Mouse (Mus musculus) limb, embryonic 12.5 days (tissue): ENCODE results near the gene Calm3. TPM values are rescaled to one million over a fixed set of nuclear protein-coding genes. Genes with fewer than 3 reads are reported as not detected.

Experiments
- ATAC-seq: fragments of 200-750 bp; cut with Nextera tagmentation; 2 replicates; pipeline ENCODE4 v1.8.0; 2017; ENCODE audit warnings: low read depth, moderate TSS enrichment; ENCODE audit not compliant: insufficient number of reproducible peaks, insufficient read depth, low FRiP score, low TSS enrichment
- H3K27ac ChIP-seq: fragments of 300-500 bp; sonication (generic); 2 replicates; pipeline ENCODE4 v1.5.1; 2016; ENCODE audit warnings: mild to moderate bottlenecking, moderate library complexity
- H3K27me3 ChIP-seq: fragments of 300-500 bp; sonication (generic); 2 replicates; pipeline ENCODE4 v1.6.1; 2016; ENCODE audit warnings: mild to moderate bottlenecking, moderate library complexity
- H3K36me3 ChIP-seq: fragments of 300-500 bp; sonication (generic); 2 replicates; pipeline ENCODE4 v1.6.1; 2016; ENCODE audit warnings: mild to moderate bottlenecking, moderate library complexity
- H3K4me1 ChIP-seq: fragments of 300-500 bp; sonication (generic); replicated peaks from 2 replicates; pipeline ENCODE4 v1.6.1; 2016
- H3K4me2 ChIP-seq: fragments of 300-500 bp; sonication (generic); 2 replicates; pipeline ENCODE4 v1.6.1; 2016; ENCODE audit warnings: mild to moderate bottlenecking, moderate library complexity
- H3K4me3 ChIP-seq: fragments of 300-500 bp; sonication (generic); replicated peaks from 2 replicates; pipeline ENCODE4 v1.5.1; 2016; ENCODE audit warnings: mild to moderate bottlenecking
- H3K9ac ChIP-seq: fragments of 300-500 bp; sonication (generic); replicated peaks from 2 replicates; pipeline ENCODE4 v1.6.1; 2016; ENCODE audit warnings: mild to moderate bottlenecking, moderate library complexity
- H3K9me3 ChIP-seq: fragments of 300-500 bp; sonication (generic); 2 replicates; pipeline ENCODE4 v1.6.1; 2016; ENCODE audit warnings: mild to moderate bottlenecking, moderate library complexity
- WGBS: fragments of 180-500 bp; shearing (Covaris S2); methylation state at CpG from one replicate; pipeline ENCODE4 v1.1.7; 2016; 5-methylcytosine and 5-hydroxymethylcytosine counted together
- polyA plus RNA-seq: library from polyadenylated mRNA; unstranded; fragments of >200 nt; fragmentation: Nextera tagmentation; extraction: Ambion mirVana; gene quantifications from 2 replicates; pipeline ENCODE4 v1.2.1, GENCODE M21; 2016

Calm3 gene
- polyA plus RNA-seq, 1 experiment from 2014 or later, result 123 TPM

- Histone ChIP-seq H3K4me1 (peaks cover 41% of the 10 kb centered on the region), H3K36me3 (no peaks in the 10 kb centered on the region)
- peak; percentile 41; the same call in 1 of the 2 replicates for ATAC-seq
Observed at GRCm38 (mm10) chr7:16949908-16950841, 26.3 kb upstream of the Calm3 start.

GRCm38 (mm10) chr7:16948923-16949458 lies 25.1 kb upstream of the Calm3 start:
- H3K27ac ChIP-seq, result 0 out of 2 replicates have a peak overlapping the region, but pooled peaks have one; percentile 66
- H3K4me1 ChIP-seq, result peaks cover 47% of the 10 kb centered on the region

More at GRCm38 (mm10) chr7:16949908-16950841, 26.3 kb upstream of the Calm3 start:
- no peaks in the 10 kb centered on the region for H3K9me3 ChIP-seq
- peaks cover 49% of the 10 kb centered on the region for H3K27me3 ChIP-seq
- no peak overlapping the region for H3K27ac ChIP-seq
- H3K4me2 ChIP-seq, result peak overlapping the region; percentile 66
- peak overlapping the region; percentile 35 for H3K4me3 ChIP-seq
- H3K9ac ChIP-seq, result peak overlapping the region; percentile 52
- 10% methylated on average over 29 of the region's 29 CpGs for WGBS

GRCm38 (mm10) chr7:16947959-16948361 lies 24.0 kb upstream of the Calm3 start:
- Histone ChIP-seq H3K4me2 (peak overlapping the region; percentile 71), H3K27ac (peak overlapping the region; percentile 66), H3K4me3 (peak overlapping the region; percentile 62; the same call in 1 of the 2 replicates), H3K9me3 (no peaks in the 10 kb centered on the region), H3K9ac (0 out of 2 replicates have a peak overlapping the region, but pooled peaks have one; percentile 31), H3K36me3 (no peaks in the 10 kb centered on the region), H3K4me1 (peaks cover 51% of the 10 kb centered on the region), H3K27me3 (peaks cover 52% of the 10 kb centered on the region)
- ATAC-seq, result peak; percentile 18; the same call in 1 of the 2 replicates
- WGBS, result 7% methylated on average over 4 of the region's 4 CpGs

More at GRCm38 (mm10) chr7:16948923-16949458, 25.1 kb upstream of the Calm3 start:
- ATAC-seq, result no peak
- no peak overlapping the region for H3K9ac ChIP-seq
- no peaks in the 10 kb centered on the region for H3K9me3 ChIP-seq
- WGBS, result 52% methylated on average over 8 of the region's 8 CpGs
- peaks cover 52% of the 10 kb centered on the region for H3K27me3 ChIP-seq
- no peaks in the 10 kb centered on the region for H3K36me3 ChIP-seq
- H3K4me2 ChIP-seq, result peak overlapping the region; percentile 71; the same call in 1 of the 2 replicates
- H3K4me3 ChIP-seq, result no peak overlapping the region

- Histone ChIP-seq H3K4me2 (peak overlapping the region; percentile 71), H3K9me3 (no peaks in the 10 kb centered on the region), H3K36me3 (no peaks in the 10 kb centered on the region), H3K9ac (peak overlapping the region; percentile 57), H3K4me1 (peaks cover 51% of the 10 kb centered on the region), H3K27ac (peak overlapping the region; percentile 42; the same call in 1 of the 2 replicates), H3K4me3 (peak overlapping the region; percentile 62), H3K27me3 (peaks cover 52% of the 10 kb centered on the region)
- WGBS, result 20% methylated on average over 22 of the region's 22 CpGs
- no peak for ATAC-seq
Observed at GRCm38 (mm10) chr7:16947349-16947895, 23.5 kb upstream of the Calm3 start.

- Histone ChIP-seq H3K27ac (peak overlapping the region; percentile 42; the same call in 1 of the 2 replicates), H3K9ac (peak overlapping the region; percentile 57), H3K9me3 (no peaks in the 10 kb centered on the region), H3K27me3 (peaks cover 52% of the 10 kb centered on the region), H3K36me3 (no peaks in the 10 kb centered on the region), H3K4me3 (peak overlapping the region; percentile 62), H3K4me1 (peaks cover 51% of the 10 kb centered on the region), H3K4me2 (peak overlapping the region; percentile 71)
- WGBS, result 3% methylated on average over 53 of the region's 53 CpGs
- ATAC-seq, result no peak
Observed at GRCm38 (mm10) chr7:16946441-16947348, 22.8 kb upstream of the Calm3 start.

- Histone ChIP-seq H3K9me3 (no peaks in the 10 kb centered on the region), H3K4me3 (peak overlapping the region; percentile 62), H3K27me3 (peaks cover 52% of the 10 kb centered on the region), H3K4me2 (peak overlapping the region; percentile 71), H3K36me3 (no peaks in the 10 kb centered on the region), H3K4me1 (peaks cover 54% of the 10 kb centered on the region), H3K27ac (no peak overlapping the region), H3K9ac (peak overlapping the region; percentile 76)
- ATAC-seq, result no peak
- 12% methylated on average over 17 of the region's 17 CpGs for WGBS
Observed at GRCm38 (mm10) chr7:16945419-16945818, 21.5 kb upstream of the Calm3 start.

- Histone ChIP-seq H3K36me3 (no peaks in the 10 kb centered on the region), H3K4me2 (peak overlapping the region; percentile 71), H3K27ac (peak overlapping the region; percentile 53; the same call in 1 of the 2 replicates), H3K4me1 (peaks cover 57% of the 10 kb centered on the region), H3K9me3 (no peaks in the 10 kb centered on the region), H3K27me3 (peaks cover 50% of the 10 kb centered on the region), H3K4me3 (peak overlapping the region; percentile 62), H3K9ac (peak overlapping the region; percentile 76)
- WGBS, result 3% methylated on average over 22 of the region's 22 CpGs
- no peak; the same call in 1 of the 2 replicates for ATAC-seq
Observed at GRCm38 (mm10) chr7:16944808-16945315, 20.9 kb upstream of the Calm3 start.

GRCm38 (mm10) chr7:16944061-16944807 lies 20.3 kb upstream of the Calm3 start, which contains the start of gene Pnmal2:
Pnmal2 (plus strand) TSS chr7:16944682.
- H3K9ac ChIP-seq, result peak within 1 kb of the TSS; percentile 76
- no peaks in the 10 kb centered on the region for H3K9me3 ChIP-seq
- H3K4me1 ChIP-seq, result peaks cover 54% of the 10 kb centered on the region
- 15% methylated on average over 35 of the region's 36 CpGs for WGBS
- peak within 1 kb of the TSS; percentile 53 for H3K27ac ChIP-seq
- ATAC-seq, result peak; percentile 81
- H3K36me3 ChIP-seq, result no peaks in the 10 kb centered on the region
- peak within 1 kb of the TSS; percentile 62 for H3K4me3 ChIP-seq
- H3K4me2 ChIP-seq, result peak within 1 kb of the TSS; percentile 71
- H3K27me3 ChIP-seq, result peaks cover 43% of the 10 kb centered on the region

GRCm38 (mm10) chr7:16942861-16943260 lies 18.9 kb upstream of the Calm3 start:
- H3K9ac ChIP-seq, result no peak overlapping the region
- H3K9me3 ChIP-seq, result no peaks in the 10 kb centered on the region
- no peak overlapping the region for H3K27ac ChIP-seq
- no peak overlapping the region for H3K4me2 ChIP-seq
- H3K27me3 ChIP-seq, result peaks cover 30% of the 10 kb centered on the region
- no peak for ATAC-seq
- no peaks in the 10 kb centered on the region for H3K36me3 ChIP-seq
- H3K4me1 ChIP-seq, result peaks cover 54% of the 10 kb centered on the region
- WGBS, result 67% methylated on average over 4 of the region's 4 CpGs
- no peak overlapping the region for H3K4me3 ChIP-seq
